Mouse (Mus musculus) frontal cortex, adult (tissue): Measurements from ENCODE around the gene Slc28a2.
"Not testable (repeated sequence)": the region's sequence is repeated elsewhere in the genome, so short reads cannot be mapped to it uniquely, and the experiment has no call there.

Experiments
- ATAC-seq: cut with Nextera tagmentation; 2 replicates; pipeline ENCODE4 v1.9.2; 2017; ENCODE audit warnings: mild to moderate bottlenecking, moderate library complexity, mixed read lengths; ENCODE audit not compliant: low TSS enrichment

Gene Slc28a2

DNA sequence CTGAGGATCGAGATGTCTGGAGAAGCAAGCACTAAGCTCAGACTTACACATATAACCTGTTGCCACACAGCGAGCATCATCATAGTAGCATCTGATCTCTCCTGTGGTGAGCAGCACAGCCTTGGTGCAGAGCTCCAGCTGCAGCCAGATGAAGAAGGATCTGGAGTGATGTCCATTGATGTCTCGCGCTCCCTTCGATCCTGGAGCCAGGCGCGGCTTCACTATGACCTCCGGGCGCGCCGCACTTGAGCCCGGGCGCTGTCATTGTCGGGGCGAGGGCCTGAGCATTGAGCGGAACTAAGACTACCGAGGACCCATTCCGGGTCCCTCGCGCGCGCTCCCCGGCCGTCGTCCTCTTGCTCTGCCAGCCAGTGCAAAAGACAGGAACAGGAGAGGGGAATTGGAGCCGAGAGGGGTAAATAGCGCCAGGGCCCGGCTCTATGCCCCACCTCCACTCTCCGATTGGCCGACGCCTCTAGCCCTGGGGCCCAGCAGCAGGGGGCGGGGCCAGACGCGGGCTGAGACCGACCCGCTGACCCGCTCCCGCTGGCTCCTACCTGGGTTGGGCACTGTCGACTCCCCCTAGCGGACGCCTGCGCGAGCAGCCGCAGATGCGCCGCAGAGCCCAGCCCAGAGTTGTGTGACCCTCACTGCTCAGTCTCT, 41.2 kb downstream of the Slc28a2 start:
- peak; percentile 95 for ATAC-seq

- no peak for ATAC-seq
These were observed 42.9 kb downstream of the Slc28a2 start for GRCm38 (mm10) chr2:122469221-122469620.

GRCm38 (mm10) chr2:122476585-122476984, 50.3 kb downstream of the Slc28a2 start:
- no peak for ATAC-seq

DNA sequence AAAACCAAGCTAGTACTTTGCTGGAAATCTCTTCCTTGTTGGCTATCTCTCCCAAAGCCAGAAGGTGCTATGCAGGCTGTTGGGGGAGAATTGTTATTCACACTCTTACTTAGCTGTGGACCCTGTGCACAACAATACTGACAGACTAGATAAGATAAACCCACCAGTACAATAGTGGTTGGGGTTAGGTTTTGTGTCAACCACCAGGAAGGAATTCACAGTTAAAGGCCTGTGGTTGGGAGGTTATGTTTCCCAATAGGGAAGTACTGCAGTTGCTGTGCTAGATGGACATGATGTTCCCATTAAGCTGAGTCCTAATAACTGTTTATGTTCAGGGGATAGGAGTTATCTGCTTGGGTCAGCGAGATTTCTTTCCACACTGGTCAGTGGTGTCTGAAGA, 57.5 kb downstream of the Slc28a2 start:
- ATAC-seq = not testable (repeated sequence)

GRCm38 (mm10) chr2:122484641-122485040, 58.4 kb downstream of the Slc28a2 start, which contains the start of gene Gm14085:
Gene Gm14085, plus strand, starts transcription at chr2:122484941.
- ATAC-seq = no peak

GRCm38 (mm10) chr2:122485654-122486053, 59.4 kb downstream of the Slc28a2 start:
- ATAC-seq = not testable (repeated sequence)

DNA sequence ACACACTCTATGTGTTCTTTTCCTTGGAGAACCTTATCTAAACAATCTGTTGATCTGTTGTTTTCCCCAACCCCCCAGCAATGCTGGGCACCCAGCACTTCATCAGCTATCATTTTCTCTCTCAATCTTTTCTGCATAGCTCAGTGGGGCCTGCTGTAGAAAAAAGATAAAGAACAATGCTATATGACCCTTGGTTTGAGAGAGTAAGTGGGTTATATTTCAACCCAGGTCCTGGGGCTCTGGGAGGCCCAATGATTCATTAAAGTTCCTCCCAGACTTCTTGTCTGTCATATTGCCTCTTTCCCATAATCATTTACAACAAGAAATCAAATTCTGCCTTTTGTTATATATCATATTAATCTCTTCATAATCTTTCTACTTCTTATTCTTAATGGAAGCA, 59.8 kb downstream of the Slc28a2 start:
- ATAC-seq = not testable (repeated sequence)

- ATAC-seq = no peak
These were observed 60.4 kb downstream of the Slc28a2 start for GRCm38 (mm10) chr2:122486674-122487073.
